Mouse (Mus musculus): Measurements from ENCODE around the gene Dph6. TPM values are rescaled to one million over a fixed set of nuclear protein-coding genes. Genes with fewer than 3 reads are reported as not detected.

Gene Dph6
- polyA plus RNA-seq, 1 experiment: 13.0 TPM

GRCm38 (mm10) chr2:114580714-114581113 is 74.0 kb downstream of the Dph6 start:
- 82% methylated on average over 2 of the region's 2 CpGs for WGBS
- DNase-seq: no peak

GRCm38 (mm10) chr2:114543000-114543622 is 111.7 kb downstream of the Dph6 start:
- 88% methylated on average over 2 of the region's 2 CpGs for WGBS
- no peak overlapping the region for H3K4me3 ChIP-seq (replicated peaks; ENCODE audit: extremely low read depth, low read depth, low read length)
- no peaks in the 10 kb centered on the region for H3K4me1 ChIP-seq (ENCODE audit: control insufficient read depth, insufficient read depth, low read length)
- TF ChIP-seq POLR2A (IDR thresholded peaks at IDR 0.05; ENCODE audit: borderline replicate concordance, extremely low read depth, low read depth, low read length): no peak
- TF ChIP-seq CTCF (IDR thresholded peaks at IDR 0.05; ENCODE audit: insufficient read depth, low read length): no peak
- no peak for DNase-seq

More at GRCm38 (mm10) chr2:114580714-114581113, 74.0 kb downstream of the Dph6 start:
- Histone ChIP-seq H3K4me1 (ENCODE audit: control insufficient read depth, insufficient read depth, low read length) (no peaks in the 10 kb centered on the region), H3K4me3 (replicated peaks; ENCODE audit: extremely low read depth, low read depth, low read length) (no peak overlapping the region)
- no peak for TF ChIP-seq POLR2A (IDR thresholded peaks at IDR 0.05; ENCODE audit: borderline replicate concordance, extremely low read depth, low read depth, low read length)
- TF ChIP-seq CTCF (IDR thresholded peaks at IDR 0.05; ENCODE audit: insufficient read depth, low read length): no peak

GRCm38 (mm10) chr2:114542325-114542724 is 112.4 kb downstream of the Dph6 start:
- TF ChIP-seq POLR2A (IDR thresholded peaks at IDR 0.05; ENCODE audit: borderline replicate concordance, extremely low read depth, low read depth, low read length) (no peak), CTCF (IDR thresholded peaks at IDR 0.05; ENCODE audit: insufficient read depth, low read length) (no peak)
- WGBS: 85% methylated on average over 2 of the region's 2 CpGs
- no peak for DNase-seq
- Histone ChIP-seq H3K4me1 (ENCODE audit: control insufficient read depth, insufficient read depth, low read length) (no peaks in the 10 kb centered on the region), H3K4me3 (replicated peaks; ENCODE audit: extremely low read depth, low read depth, low read length) (no peak overlapping the region)

- H3K4me1 ChIP-seq (ENCODE audit: control insufficient read depth, insufficient read depth, low read length): no peaks in the 10 kb centered on the region
- no peak overlapping the region for H3K4me3 ChIP-seq (replicated peaks; ENCODE audit: extremely low read depth, low read depth, low read length)
- TF ChIP-seq CTCF (IDR thresholded peaks at IDR 0.05; ENCODE audit: insufficient read depth, low read length) (no peak), POLR2A (IDR thresholded peaks at IDR 0.05; ENCODE audit: borderline replicate concordance, extremely low read depth, low read depth, low read length) (no peak)
- WGBS: 79% methylated on average over 6 of the region's 6 CpGs
- DNase-seq: no peak
Observed at GRCm38 (mm10) chr2:114540416-114540815, 114.3 kb downstream of the Dph6 start.

- WGBS: 41% methylated on average over 1 of the region's 1 CpGs
- H3K4me3 ChIP-seq (replicated peaks; ENCODE audit: extremely low read depth, low read depth, low read length): no peak overlapping the region
- TF ChIP-seq CTCF (IDR thresholded peaks at IDR 0.05; ENCODE audit: insufficient read depth, low read length): no peak
- no peak for TF ChIP-seq POLR2A (IDR thresholded peaks at IDR 0.05; ENCODE audit: borderline replicate concordance, extremely low read depth, low read depth, low read length)
- no peak for DNase-seq
- no peaks in the 10 kb centered on the region for H3K4me1 ChIP-seq (ENCODE audit: control insufficient read depth, insufficient read depth, low read length)
Observed at GRCm38 (mm10) chr2:114536032-114536431, 118.7 kb downstream of the Dph6 start.

- no peak for TF ChIP-seq CTCF (IDR thresholded peaks at IDR 0.05; ENCODE audit: insufficient read depth, low read length)
- no peak for DNase-seq
- H3K4me3 ChIP-seq (replicated peaks; ENCODE audit: extremely low read depth, low read depth, low read length): no peak overlapping the region
- 48% methylated on average over 5 of the region's 5 CpGs for WGBS
- no peaks in the 10 kb centered on the region for H3K4me1 ChIP-seq (ENCODE audit: control insufficient read depth, insufficient read depth, low read length)
Observed at GRCm38 (mm10) chr2:114531010-114531756, 123.6 kb downstream of the Dph6 start.

GRCm38 (mm10) chr2:114520414-114520813 is 134.3 kb downstream of the Dph6 start:
- 86% methylated on average over 5 of the region's 5 CpGs for WGBS
- Histone ChIP-seq H3K4me1 (ENCODE audit: control insufficient read depth, insufficient read depth, low read length) (no peaks in the 10 kb centered on the region), H3K4me3 (replicated peaks; ENCODE audit: extremely low read depth, low read depth, low read length) (no peak overlapping the region)
- no peak for DNase-seq
- TF ChIP-seq CTCF (IDR thresholded peaks at IDR 0.05; ENCODE audit: insufficient read depth, low read length): no peak
- TF ChIP-seq POLR2A (IDR thresholded peaks at IDR 0.05; ENCODE audit: borderline replicate concordance, extremely low read depth, low read depth, low read length): no peak

- no peak for TF ChIP-seq POLR2A (IDR thresholded peaks at IDR 0.05; ENCODE audit: borderline replicate concordance, extremely low read depth, low read depth, low read length)
- no peak for TF ChIP-seq CTCF (IDR thresholded peaks at IDR 0.05; ENCODE audit: insufficient read depth, low read length)
- no peak for DNase-seq
- 80% methylated on average over 3 of the region's 3 CpGs for WGBS
- no peak overlapping the region for H3K4me3 ChIP-seq (replicated peaks; ENCODE audit: extremely low read depth, low read depth, low read length)
- H3K4me1 ChIP-seq (ENCODE audit: control insufficient read depth, insufficient read depth, low read length): no peaks in the 10 kb centered on the region
Observed at GRCm38 (mm10) chr2:114519907-114520306, 134.9 kb downstream of the Dph6 start.

- 48% methylated on average over 3 of the region's 3 CpGs for WGBS
- TF ChIP-seq CTCF (IDR thresholded peaks at IDR 0.05; ENCODE audit: insufficient read depth, low read length): no peak
- TF ChIP-seq POLR2A (IDR thresholded peaks at IDR 0.05; ENCODE audit: borderline replicate concordance, extremely low read depth, low read depth, low read length): no peak
Observed at GRCm38 (mm10) chr2:114492398-114492797, 162.4 kb downstream of the Dph6 start.

GRCm38 (mm10) chr2:114491907-114492306 is 162.9 kb downstream of the Dph6 start:
- Histone ChIP-seq H3K4me1 (ENCODE audit: control insufficient read depth, insufficient read depth, low read length) (no peaks in the 10 kb centered on the region), H3K4me3 (replicated peaks; ENCODE audit: extremely low read depth, low read depth, low read length) (no peak overlapping the region)
- no peak for TF ChIP-seq CTCF (IDR thresholded peaks at IDR 0.05; ENCODE audit: insufficient read depth, low read length)
- no peak for DNase-seq
- WGBS: 70% methylated on average over 3 of the region's 3 CpGs

More at GRCm38 (mm10) chr2:114492398-114492797, 162.4 kb downstream of the Dph6 start:
- DNase-seq: no peak
- Histone ChIP-seq H3K4me1 (ENCODE audit: control insufficient read depth, insufficient read depth, low read length) (no peaks in the 10 kb centered on the region), H3K4me3 (replicated peaks; ENCODE audit: extremely low read depth, low read depth, low read length) (no peak overlapping the region)

All from lung, adult 2 months (tissue).